Mouse (Mus musculus) embryonic stem cell, embryonic (primary cell): ENCODE measurements around the gene Zfp459.

Experiments
- CTCF ChIA-PET, 4 experiments: fragments of 300-600 bp in 2 of 4; fragments of 350-600 bp in 2 of 4; sonication (Branson Sonifier 250); formaldehyde crosslinking; loops; one replicate each; lab custom pipeline; 2022; ENCODE audit warnings: inconsistent platforms in 2 of 4; lab: Charles Lee
- POLR2A ChIA-PET, 4 experiments: fragments of 300-600 bp in 2 of 4; fragments of 350-600 bp in 2 of 4; sonication (Branson Sonifier 250); formaldehyde crosslinking; loops; one replicate each; lab custom pipeline; 2022; ENCODE audit warnings: antibody characterized with exemption in 4 of 4, inconsistent platforms in 1 of 4; lab: Charles Lee

Gene Zfp459

GRCm38 (mm10) chr13:67375050-67375911 lies 45.9 kb downstream of the Zfp459 start, which contains the start of the genes Gm28041 and Zfp456:
Gm28041 (minus strand) TSS chr13:67375733.
Zfp456 (minus strand) TSS chr13:67375810.
- ChIA-PET POLR2A (interaction anchor here in 3 of 4 experiments (0.5 to 2.0 kb wide), 15 partner anchors 11 to 202 kb away, joined by 3 to 18 read pairs (median 4); partner anchors contain the start of genes Zfp429 (in 3 of the 3), Gm28044 (in 1 of the 3), Rsl1 (in 1 of the 3) and Zfp58 (in 1 of the 3)), CTCF (interaction anchor here in 1 of 4 experiments (1.6 kb wide), 1 partner anchor 78 kb away, joined by 3 read pairs; no protein-coding TSS in a partner anchor)

GRCm38 (mm10) chr13:67360131-67360744 lies 61.0 kb downstream of the Zfp459 start, which contains the start of the genes Gm28044 and Zfp953:
Gm28044 (minus strand) TSS chr13:67360536.
Zfp953 (minus strand) TSS chr13:67360605.
- ChIA-PET CTCF (no interaction called here), POLR2A (interaction anchor here in 2 of 4 experiments (0.6 to 1.7 kb wide), 12 partner anchors 12 to 364 kb away, joined by 3 to 7 read pairs (median 4); partner anchors contain the start of genes Zfp457 (in 2 of the 2), Zfp595 (in 2 of the 2), Gm28041 (in 1 of the 2) and Zfp429 (in 1 of the 2))
